Mouse (Mus musculus) spleen, adult 2 months (tissue): ENCODE data around the gene Slc2a8. TPM values are rescaled to one million over a fixed set of nuclear protein-coding genes. Genes with fewer than 3 reads are reported as not detected.

Source experiments
- DNase-seq, 2 experiments: peaks; one replicate each; pipeline versions ENCODE4 v3.0.0 to v3.0.0-alpha.2; 2012 to 2021; ENCODE audit warnings: low spot score in 2 of 2, low read depth in 1 of 2
- H3K27ac ChIP-seq: fragments of 200-500 bp; 2 replicates; pipeline ENCODE4 v1.5.1; 2012; ENCODE audit warnings: low read length, inconsistent platforms; ENCODE audit not compliant: insufficient read depth
- H3K27me3 ChIP-seq: fragments of 200-500 bp; 2 replicates; pipeline ENCODE4 v1.6.1; 2012; ENCODE audit warnings: mild to moderate bottlenecking, moderate library complexity, low read length, inconsistent platforms; ENCODE audit not compliant: control insufficient read depth, insufficient read depth
- H3K36me3 ChIP-seq: fragments of 200-500 bp; 2 replicates; pipeline ENCODE4 v1.6.1; 2012; ENCODE audit warnings: mild to moderate bottlenecking, low read length, inconsistent platforms; ENCODE audit not compliant: control insufficient read depth, insufficient read depth
- H3K4me1 ChIP-seq: fragments of 200-500 bp; 2 replicates; pipeline ENCODE4 v1.6.1; 2011; ENCODE audit warnings: inconsistent platforms; ENCODE audit not compliant: control insufficient read depth, insufficient read depth, insufficient read length
- H3K4me3 ChIP-seq: fragments of 200-500 bp; 2 replicates; pipeline ENCODE4 v1.5.1; 2011; ENCODE audit warnings: mild to moderate bottlenecking, inconsistent platforms; ENCODE audit not compliant: insufficient read depth, insufficient read length; ENCODE audit errors: extremely low read depth
- CTCF ChIP-seq: fragments of 200-500 bp; IDR thresholded peaks from 2 replicates; pipeline ENCODE4 v1.5.1; 2011; ENCODE audit warnings: mild to moderate bottlenecking, inconsistent platforms; ENCODE audit not compliant: insufficient read depth, insufficient read length, insufficient replicate concordance; ENCODE audit errors: extremely low read depth
- POLR2A ChIP-seq: fragments of 200-500 bp; IDR thresholded peaks from 2 replicates; pipeline ENCODE4 v1.6.1; 2011; ENCODE audit warnings: low read depth, low read length, inconsistent platforms
- WGBS: fragments of 180-500 bp; shearing (Covaris S2); methylation state at CpG from one replicate; pipeline ENCODE4 v1.1.7; 2018; 5-methylcytosine and 5-hydroxymethylcytosine counted together
- polyA plus RNA-seq: library from polyadenylated mRNA; depleted of rRNA; stranded (reverse); fragments of >200 nt; gene quantifications from 2 replicates; pipeline ENCODE4 v1.2.3, GENCODE M21; 2012

The Slc2a8 gene
- polyA plus RNA-seq, 1 experiment, result 24.7 TPM

DNA sequence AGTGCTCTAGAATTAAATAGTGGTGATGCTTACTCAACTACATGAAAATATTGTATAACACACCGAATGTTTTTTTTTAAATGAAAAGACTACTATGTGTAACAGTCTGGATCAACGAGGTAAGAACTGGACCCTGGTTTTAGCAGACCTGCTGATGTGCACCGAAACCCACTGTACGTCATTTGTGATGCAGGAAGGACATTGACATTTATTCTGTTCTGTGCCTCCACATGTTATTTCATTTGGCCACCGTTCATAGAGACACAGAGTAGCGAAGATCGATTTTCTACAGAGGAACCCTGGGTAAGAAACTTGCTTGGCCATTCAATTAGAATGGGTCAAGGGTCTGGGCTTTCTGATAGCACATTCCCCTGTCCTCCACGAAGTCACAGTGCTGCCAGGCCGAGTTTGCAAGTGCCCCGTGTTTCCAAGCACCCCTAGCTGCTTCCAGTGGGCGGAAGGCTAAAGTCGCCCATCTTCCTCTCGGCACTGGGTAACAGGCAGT lies 15.6 kb downstream of the Slc2a8 start:
- 13% methylated on average over 13 of the region's 13 CpGs for WGBS
- no peak for DNase-seq
- no peaks in the 10 kb centered on the region for H3K27me3 ChIP-seq
- no peak for TF ChIP-seq POLR2A
- TF ChIP-seq CTCF, result no peak
- peak overlapping the region; percentile 90 for H3K27ac ChIP-seq
- H3K4me3 ChIP-seq, result peak overlapping the region; percentile 66
- H3K36me3 ChIP-seq, result peaks cover 16% of the 10 kb centered on the region
- peaks cover 8% of the 10 kb centered on the region; the same call in 1 of the 2 replicates for H3K4me1 ChIP-seq

DNA sequence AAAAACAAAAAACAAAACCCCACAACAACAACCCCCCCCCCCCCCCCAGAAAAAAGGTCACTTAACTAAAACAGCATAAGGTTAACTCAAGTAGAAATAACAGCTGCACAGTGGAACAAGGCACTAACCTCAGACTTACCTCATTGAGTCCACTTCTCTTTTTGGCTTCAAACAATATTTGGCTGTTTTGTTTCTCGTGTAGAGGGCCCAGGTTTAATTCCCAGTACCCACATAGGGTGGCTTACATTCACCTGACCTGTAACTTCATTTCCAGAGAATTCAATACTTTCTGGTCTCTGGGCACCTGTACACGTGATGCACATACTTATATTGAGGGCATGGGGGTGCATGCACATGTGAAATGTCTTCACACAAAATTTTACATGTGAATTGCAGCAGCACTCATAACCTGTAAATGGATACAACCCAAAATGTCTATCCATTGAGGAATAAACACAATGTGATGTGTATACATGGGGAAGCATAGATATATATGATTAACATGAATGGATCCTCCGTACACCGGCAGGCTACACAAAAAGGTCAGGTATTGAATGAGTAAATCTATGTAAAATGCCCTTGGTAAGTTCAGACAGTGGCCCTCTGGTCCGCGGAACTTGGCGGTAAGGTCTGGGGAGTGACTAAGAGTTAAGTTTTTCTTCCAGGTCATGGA lies 16.2 kb downstream of the Slc2a8 start:
- Histone ChIP-seq H3K27ac (peak overlapping the region; percentile 90), H3K4me3 (no peak overlapping the region), H3K36me3 (peaks cover 16% of the 10 kb centered on the region), H3K27me3 (no peaks in the 10 kb centered on the region), H3K4me1 (peaks cover 11% of the 10 kb centered on the region; the same call in 1 of the 2 replicates)
- TF ChIP-seq CTCF, result no peak
- no peak for TF ChIP-seq POLR2A
- peak in 1 of 2 experiments; percentile 64 for DNase-seq
- 33% methylated on average over 7 of the region's 7 CpGs for WGBS

- WGBS, result 42% methylated on average over 10 of the region's 10 CpGs
- no peak for TF ChIP-seq POLR2A
- no peak for TF ChIP-seq CTCF
- Histone ChIP-seq H3K4me1 (peaks cover 11% of the 10 kb centered on the region; the same call in 1 of the 2 replicates), H3K36me3 (peaks cover 16% of the 10 kb centered on the region), H3K27me3 (no peaks in the 10 kb centered on the region), H3K4me3 (no peak overlapping the region), H3K27ac (peak overlapping the region; percentile 66)
- DNase-seq, result peak in 1 of 2 experiments; percentile 21
These were observed 17.0 kb downstream of the Slc2a8 start for GRCm38 (mm10) chr2:32964659-32965457.

DNA sequence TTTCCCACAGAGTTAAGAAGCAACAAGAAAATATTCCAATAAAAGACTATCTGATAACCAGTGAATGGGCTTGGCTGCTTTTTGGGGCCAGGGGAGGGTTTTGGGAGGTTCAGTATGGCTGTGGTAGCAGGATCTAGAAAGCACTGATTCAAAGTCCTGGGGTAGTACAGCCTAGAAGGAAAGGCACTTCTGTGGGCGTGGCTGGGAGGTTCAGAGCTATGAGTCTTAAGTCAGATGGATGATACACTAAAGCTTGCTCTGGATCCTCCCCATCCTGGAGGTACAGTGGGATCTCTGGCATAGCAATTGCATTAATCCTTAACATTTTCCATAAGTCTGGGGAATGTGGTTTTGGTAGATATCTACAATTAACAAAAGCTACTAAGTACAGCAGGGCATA lies 17.9 kb downstream of the Slc2a8 start:
- Histone ChIP-seq H3K36me3 (peaks cover 16% of the 10 kb centered on the region), H3K4me1 (peaks cover 11% of the 10 kb centered on the region; the same call in 1 of the 2 replicates), H3K27ac (no peak overlapping the region), H3K27me3 (no peaks in the 10 kb centered on the region), H3K4me3 (no peak overlapping the region)
- DNase-seq, result no peak
- no peak for TF ChIP-seq POLR2A
- no peak for TF ChIP-seq CTCF
- WGBS, result 80% methylated on average over 1 of the region's 1 CpGs

DNA sequence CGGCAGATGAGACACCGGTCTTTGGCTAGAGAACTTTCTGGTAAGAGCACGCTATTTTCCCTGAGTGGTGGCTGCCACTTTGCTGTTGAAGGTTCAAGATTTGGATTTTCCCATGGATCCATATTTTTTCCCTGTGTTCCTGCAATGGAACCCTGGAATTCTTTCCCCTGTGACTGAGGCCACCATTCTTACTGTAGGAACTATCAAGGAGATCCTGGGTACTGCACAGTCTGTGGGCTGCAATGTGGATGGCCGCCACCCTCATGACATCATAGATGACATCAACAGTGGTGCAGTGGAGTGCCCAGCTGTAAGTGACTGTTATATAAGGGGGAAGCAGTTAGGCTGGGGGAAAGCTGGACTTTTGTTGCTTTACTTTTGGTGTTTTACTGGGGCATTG lies 18.3 kb downstream of the Slc2a8 start:
- DNase-seq, result no peak
- 72% methylated on average over 4 of the region's 4 CpGs for WGBS
- Histone ChIP-seq H3K4me1 (peaks cover 11% of the 10 kb centered on the region; the same call in 1 of the 2 replicates), H3K4me3 (no peak overlapping the region), H3K27me3 (no peaks in the 10 kb centered on the region), H3K36me3 (peaks cover 16% of the 10 kb centered on the region), H3K27ac (no peak overlapping the region)
- no peak for TF ChIP-seq CTCF
- TF ChIP-seq POLR2A, result no peak

GRCm38 (mm10) chr2:32962875-32963220 lies 19.0 kb downstream of the Slc2a8 start:
- WGBS, result 3% methylated on average over 9 of the region's 9 CpGs
- H3K27me3 ChIP-seq, result no peaks in the 10 kb centered on the region
- peaks cover 16% of the 10 kb centered on the region for H3K36me3 ChIP-seq
- peak overlapping the region; percentile 82 for H3K27ac ChIP-seq
- no peak for TF ChIP-seq CTCF
- H3K4me3 ChIP-seq, result peak overlapping the region; percentile 86
- DNase-seq, result peak in 1 of 2 experiments; percentile 22
- peaks cover 11% of the 10 kb centered on the region; the same call in 1 of the 2 replicates for H3K4me1 ChIP-seq
